Mouse (Mus musculus) lung, embryonic 16.5 days (tissue): ENCODE data around the gene Mapk13. TPM values are rescaled to one million over a fixed set of nuclear protein-coding genes. Genes with fewer than 3 reads are reported as not detected.
"Not testable (repeated sequence)": the region's sequence is repeated elsewhere in the genome, so short reads cannot be mapped to it uniquely, and the experiment has no call there.

ENCODE experiments used
- ATAC-seq: fragments of 200-750 bp; cut with Nextera tagmentation; 2 replicates; pipeline ENCODE4 v1.8.0; 2017; ENCODE audit warnings: low read depth, mild to moderate bottlenecking, moderate library complexity
- H3K27ac ChIP-seq: fragments of 300-500 bp; sonication (generic); 2 replicates; pipeline ENCODE4 v1.5.1; 2014; ENCODE audit warnings: mild to moderate bottlenecking, control low read depth, low read length
- H3K27me3 ChIP-seq: fragments of 300-500 bp; sonication (generic); 2 replicates; pipeline ENCODE4 v1.6.1; 2014; ENCODE audit warnings: low read depth, low read length, mixed read lengths; ENCODE audit not compliant: control insufficient read depth, insufficient read depth
- H3K36me3 ChIP-seq: fragments of 300-500 bp; sonication (generic); 2 replicates; pipeline ENCODE4 v1.6.1; 2014; ENCODE audit warnings: low read length; ENCODE audit not compliant: control insufficient read depth, insufficient read depth
- H3K4me1 ChIP-seq: fragments of 300-500 bp; sonication (generic); replicated peaks from 2 replicates; pipeline ENCODE4 v1.6.1; 2014; ENCODE audit warnings: low read length, mixed read lengths; ENCODE audit not compliant: control insufficient read depth, insufficient read depth
- H3K4me2 ChIP-seq: fragments of 300-500 bp; sonication (generic); 2 replicates; pipeline ENCODE4 v1.6.1; 2014; ENCODE audit warnings: low read depth, low read length, control low read depth
- H3K4me3 ChIP-seq: fragments of 300-500 bp; sonication (generic); 2 replicates; pipeline ENCODE4 v1.5.1; 2014; ENCODE audit warnings: mild to moderate bottlenecking, low read length, control low read depth
- H3K9ac ChIP-seq: fragments of 300-500 bp; sonication (generic); 2 replicates; pipeline ENCODE4 v1.6.1; 2014; ENCODE audit warnings: low read length, control low read depth
- H3K9me3 ChIP-seq: fragments of 300-500 bp; sonication (generic); 2 replicates; pipeline ENCODE4 v1.6.1; 2016; ENCODE audit warnings: low read length; ENCODE audit not compliant: control insufficient read depth
- whole genome bisulfite sequencing: fragments of 180-500 bp; shearing (Covaris S2); extraction: QIAGEN DNeasy Blood & Tissue Kit; methylation state at CpG from one replicate; pipeline ENCODE4 v1.1.7; 2014; 5-methylcytosine and 5-hydroxymethylcytosine counted together
- polyA plus RNA-seq: library from polyadenylated mRNA; unstranded; fragments of >200 nt; fragmentation: Nextera tagmentation; extraction: Ambion mirVana; gene quantifications from 2 replicates; pipeline ENCODE4 v1.2.1, GENCODE M21; 2015

Gene Mapk13
- polyA plus RNA-seq, 1 experiment from 2014 or later: 78.6 TPM

- H3K36me3 ChIP-seq: no peaks in the 10 kb centered on the region
- peak overlapping the region; percentile 76 for H3K9ac ChIP-seq
- H3K27me3 ChIP-seq: peaks cover 16% of the 10 kb centered on the region
- H3K4me3 ChIP-seq: peak overlapping the region; percentile 61
- peaks cover 2% of the 10 kb centered on the region; the same call in 1 of the 2 replicates for H3K9me3 ChIP-seq
- peak; percentile 45 for ATAC-seq
- peaks cover 10% of the 10 kb centered on the region for H3K4me1 ChIP-seq
- H3K4me2 ChIP-seq: peak overlapping the region; percentile 71
- H3K27ac ChIP-seq: peak overlapping the region; percentile 57; the same call in 1 of the 2 replicates
- 3% methylated on average over 24 of the region's 24 CpGs for WGBS
Measured at GRCm38 (mm10) chr17:28769875-28770421, 851 bp downstream of the Mapk13 start.

- Histone ChIP-seq H3K27me3 (peaks cover 16% of the 10 kb centered on the region), H3K27ac (no peak overlapping the region), H3K4me2 (no peak overlapping the region), H3K4me3 (no peak overlapping the region), H3K4me1 (peaks cover 10% of the 10 kb centered on the region), H3K9ac (no peak overlapping the region), H3K36me3 (no peaks in the 10 kb centered on the region; the same call in 1 of the 2 replicates), H3K9me3 (peaks cover 2% of the 10 kb centered on the region; the same call in 1 of the 2 replicates)
- WGBS: 83% methylated on average over 5 of the region's 5 CpGs
- ATAC-seq: no peak
Measured at GRCm38 (mm10) chr17:28771289-28771688, 2.2 kb downstream of the Mapk13 start.

GRCm38 (mm10) chr17:28774303-28774702 is 5.2 kb downstream of the Mapk13 start:
- not testable (repeated sequence) for H3K27ac ChIP-seq, ATAC-seq, H3K4me3 ChIP-seq, H3K4me1 ChIP-seq, H3K27me3 ChIP-seq, H3K9me3 ChIP-seq, H3K4me2 ChIP-seq, H3K36me3 ChIP-seq, H3K9ac ChIP-seq
- 95% methylated on average over 8 of the region's 9 CpGs for WGBS

- Histone ChIP-seq H3K9ac (no peak overlapping the region), H3K4me2 (no peak overlapping the region), H3K4me1 (peaks cover 5% of the 10 kb centered on the region; the same call in 1 of the 2 replicates), H3K4me3 (no peak overlapping the region), H3K27me3 (peaks cover 2% of the 10 kb centered on the region; the same call in 1 of the 2 replicates), H3K36me3 (no peaks in the 10 kb centered on the region; the same call in 1 of the 2 replicates), H3K27ac (no peak overlapping the region), H3K9me3 (peaks cover 2% of the 10 kb centered on the region; the same call in 1 of the 2 replicates)
- 77% methylated on average over 4 of the region's 4 CpGs for WGBS
- no peak for ATAC-seq
Measured at GRCm38 (mm10) chr17:28775161-28775560, 6.1 kb downstream of the Mapk13 start.

GRCm38 (mm10) chr17:28776817-28777216 is 7.7 kb downstream of the Mapk13 start:
- H3K27ac ChIP-seq: no peak overlapping the region
- H3K4me2 ChIP-seq: no peak overlapping the region
- H3K9ac ChIP-seq: no peak overlapping the region
- WGBS: 81% methylated on average over 3 of the region's 3 CpGs
- no peaks in the 10 kb centered on the region; the same call in 1 of the 2 replicates for H3K36me3 ChIP-seq
- H3K4me3 ChIP-seq: no peak overlapping the region
- peaks cover 2% of the 10 kb centered on the region; the same call in 1 of the 2 replicates for H3K9me3 ChIP-seq
- no peak for ATAC-seq
- no peaks in the 10 kb centered on the region for H3K4me1 ChIP-seq
- H3K27me3 ChIP-seq: no peaks in the 10 kb centered on the region

- Histone ChIP-seq H3K36me3 (no peaks in the 10 kb centered on the region; the same call in 1 of the 2 replicates), H3K4me2 (no peak overlapping the region), H3K27ac (no peak overlapping the region), H3K9me3 (peaks cover 2% of the 10 kb centered on the region; the same call in 1 of the 2 replicates), H3K9ac (no peak overlapping the region), H3K4me3 (no peak overlapping the region), H3K4me1 (no peaks in the 10 kb centered on the region), H3K27me3 (no peaks in the 10 kb centered on the region)
- no peak for ATAC-seq
- 83% methylated on average over 16 of the region's 16 CpGs for WGBS
Measured at GRCm38 (mm10) chr17:28777231-28778005, 8.3 kb downstream of the Mapk13 start.

- Histone ChIP-seq H3K36me3 (no peaks in the 10 kb centered on the region; the same call in 1 of the 2 replicates), H3K4me1 (no peaks in the 10 kb centered on the region), H3K4me3 (no peak overlapping the region), H3K9ac (no peak overlapping the region), H3K4me2 (no peak overlapping the region), H3K27me3 (no peaks in the 10 kb centered on the region), H3K9me3 (no peaks in the 10 kb centered on the region), H3K27ac (no peak overlapping the region)
- 94% methylated on average over 3 of the region's 3 CpGs for WGBS
- no peak for ATAC-seq
Measured at GRCm38 (mm10) chr17:28779735-28780134, 10.6 kb downstream of the Mapk13 start.

- Histone ChIP-seq H3K9me3 (no peaks in the 10 kb centered on the region), H3K4me3 (no peak overlapping the region), H3K36me3 (no peaks in the 10 kb centered on the region; the same call in 1 of the 2 replicates), H3K4me1 (no peaks in the 10 kb centered on the region), H3K27me3 (no peaks in the 10 kb centered on the region), H3K9ac (no peak overlapping the region), H3K27ac (no peak overlapping the region), H3K4me2 (no peak overlapping the region)
- 56% methylated on average over 3 of the region's 3 CpGs for WGBS
- ATAC-seq: no peak
Measured at GRCm38 (mm10) chr17:28780836-28781235, 11.7 kb downstream of the Mapk13 start.

GRCm38 (mm10) chr17:28781290-28782045 is 12.4 kb downstream of the Mapk13 start:
- ATAC-seq: peak; percentile 28; the same call in 1 of the 2 replicates
- Histone ChIP-seq H3K9me3 (no peaks in the 10 kb centered on the region), H3K27me3 (no peaks in the 10 kb centered on the region), H3K4me3 (no peak overlapping the region), H3K36me3 (no peaks in the 10 kb centered on the region; the same call in 1 of the 2 replicates), H3K27ac (no peak overlapping the region), H3K9ac (no peak overlapping the region), H3K4me1 (no peaks in the 10 kb centered on the region), H3K4me2 (no peak overlapping the region)
- 53% methylated on average over 9 of the region's 9 CpGs for WGBS
